Mouse (Mus musculus): ENCODE measurements around the gene Stambpl1.

DNA sequence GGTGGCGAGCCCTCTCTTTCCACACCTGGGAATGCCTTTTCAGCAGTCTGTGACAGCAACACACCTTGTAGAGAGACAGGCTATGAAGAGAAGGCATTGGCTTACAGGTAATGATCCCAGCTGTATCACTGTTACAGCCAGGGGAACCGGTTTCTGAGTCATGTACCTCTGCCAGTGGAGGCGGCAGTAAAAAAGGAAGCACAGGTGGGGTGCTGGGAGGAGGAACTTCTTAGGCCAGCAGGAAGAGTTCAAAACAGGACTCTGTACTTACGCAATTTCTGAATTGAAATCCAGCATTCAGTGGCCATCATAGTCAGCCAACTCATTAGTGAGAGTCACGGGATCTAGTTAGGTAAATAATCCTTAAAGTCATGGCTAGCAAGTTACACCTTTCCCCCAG lies 26.1 kb upstream of the Stambpl1 start, which contains the start of gene Ankrd22:
- TF ChIP-seq POLR2A (IDR thresholded peaks at IDR 0.05; ENCODE audit: low read depth, low read length): no peak
- TF ChIP-seq CTCF (conservative IDR thresholded peaks at IDR 0.05; ENCODE audit: insufficient read depth, insufficient read length, low read depth, low read length): no peak
